Mouse (Mus musculus): ENCODE results near the gene Slc24a3.

DNA sequence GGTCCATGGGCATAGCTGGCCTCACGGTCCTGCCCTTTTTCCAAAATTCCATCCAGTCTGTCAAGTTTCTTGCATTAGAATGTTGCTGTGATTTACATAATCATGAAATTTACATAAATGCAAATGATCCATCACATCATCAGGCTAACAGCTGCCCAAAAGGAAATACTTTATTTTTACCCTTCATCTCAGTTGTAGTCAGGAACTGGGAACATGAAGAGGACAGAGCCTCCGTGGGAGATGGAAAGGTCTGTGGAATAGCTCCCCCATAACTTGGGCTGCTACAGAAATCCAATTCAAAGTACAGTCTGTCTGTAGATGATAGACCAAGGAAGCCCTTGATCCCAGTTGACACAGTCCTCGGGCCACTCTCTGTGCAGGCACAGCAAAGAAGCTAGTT, 417.9 kb downstream of the Slc24a3 start:
- TF ChIP-seq CTCF (IDR thresholded peaks at IDR 0.05; ENCODE audit: borderline replicate concordance, extremely low read depth, insufficient read depth, insufficient read length) (no peak), POLR2A (IDR thresholded peaks at IDR 0.05; ENCODE audit: borderline replicate concordance, extremely low read depth, insufficient read depth, insufficient read length, poor library complexity, severe bottlenecking) (no peak)

Data from brain, embryonic 14.5 days (tissue).